Mouse (Mus musculus): ENCODE data around the gene Slc6a11. TPM values are rescaled to one million over a fixed set of nuclear protein-coding genes. Genes with fewer than 3 reads are reported as not detected.

Gene Slc6a11
- total and polyA plus RNA-seq, 3 experiments: not detected

DNA sequence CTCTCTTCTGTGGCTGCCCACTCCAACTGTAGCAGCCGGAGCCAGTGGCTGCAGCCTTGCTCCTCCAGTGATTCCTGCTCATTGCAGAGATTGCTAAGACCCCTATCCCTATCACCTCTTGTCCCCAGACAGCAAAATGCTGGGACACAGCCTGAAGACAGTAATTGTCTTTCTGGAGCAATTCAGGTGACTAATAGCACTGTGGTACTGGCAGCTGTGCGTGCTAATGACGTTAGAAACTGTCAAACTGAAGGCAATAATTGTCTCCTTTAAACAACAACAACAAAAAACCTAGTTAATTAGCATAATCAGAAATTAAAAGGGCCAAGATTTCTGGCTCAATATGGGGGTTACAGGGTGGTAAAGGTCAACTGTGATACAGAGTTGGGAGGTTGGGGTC is 133.0 kb downstream of the Slc6a11 start:
- H3K79me2 ChIP-seq (replicated peaks; ENCODE audit: control insufficient read depth, insufficient read depth, low read length): no peaks in the 10 kb centered on the region
- TF ChIP-seq CTCF (IDR thresholded peaks at IDR 0.05) (no peak), POLR2A (IDR thresholded peaks at IDR 0.05; ENCODE audit: insufficient read depth, low read depth, low read length) (no peak), EP300 (IDR thresholded peaks at IDR 0.05; ENCODE audit: insufficient read depth, low read depth, low read length) (no peak)
- 74% methylated on average over 3 of the region's 3 CpGs for WGBS
- H3K27me3 ChIP-seq (ENCODE audit: control insufficient read depth, insufficient read depth, low read length): no peaks in the 10 kb centered on the region
- no peak for DNase-seq
- no peaks in the 10 kb centered on the region for H3K36me3 ChIP-seq (ENCODE audit: control insufficient read depth, insufficient read depth, low read length)
- no peak overlapping the region for H3K27ac ChIP-seq
- no peaks in the 10 kb centered on the region for H3K4me1 ChIP-seq (ENCODE audit: control insufficient read depth, insufficient read depth, low read length)
- H3K9ac ChIP-seq (ENCODE audit: low read depth, low read length): no peak overlapping the region
- intact Hi-C loops (cut with DNase I): no loop called here
- no peak overlapping the region for H3K4me3 ChIP-seq

- H3K4me1 ChIP-seq (ENCODE audit: control insufficient read depth, insufficient read depth, low read length): no peaks in the 10 kb centered on the region
- TF ChIP-seq CTCF (IDR thresholded peaks at IDR 0.05): no peak
- no peak for TF ChIP-seq EP300 (IDR thresholded peaks at IDR 0.05; ENCODE audit: insufficient read depth, low read depth, low read length)
- TF ChIP-seq POLR2A (IDR thresholded peaks at IDR 0.05; ENCODE audit: insufficient read depth, low read depth, low read length): no peak
- H3K27me3 ChIP-seq (ENCODE audit: control insufficient read depth, insufficient read depth, low read length): no peaks in the 10 kb centered on the region
- WGBS: 26% methylated on average over 5 of the region's 5 CpGs
- no peak overlapping the region for H3K9ac ChIP-seq (ENCODE audit: low read depth, low read length)
- H3K27ac ChIP-seq: no peak overlapping the region
- no peak for DNase-seq
- no peak overlapping the region for H3K4me3 ChIP-seq
- no peaks in the 10 kb centered on the region for H3K36me3 ChIP-seq (ENCODE audit: control insufficient read depth, insufficient read depth, low read length)
- no peaks in the 10 kb centered on the region for H3K79me2 ChIP-seq (replicated peaks; ENCODE audit: control insufficient read depth, insufficient read depth, low read length)
- intact Hi-C loops (cut with DNase I): no loop called here
Observed at GRCm38 (mm10) chr6:114264426-114264825, 133.4 kb downstream of the Slc6a11 start.

DNA sequence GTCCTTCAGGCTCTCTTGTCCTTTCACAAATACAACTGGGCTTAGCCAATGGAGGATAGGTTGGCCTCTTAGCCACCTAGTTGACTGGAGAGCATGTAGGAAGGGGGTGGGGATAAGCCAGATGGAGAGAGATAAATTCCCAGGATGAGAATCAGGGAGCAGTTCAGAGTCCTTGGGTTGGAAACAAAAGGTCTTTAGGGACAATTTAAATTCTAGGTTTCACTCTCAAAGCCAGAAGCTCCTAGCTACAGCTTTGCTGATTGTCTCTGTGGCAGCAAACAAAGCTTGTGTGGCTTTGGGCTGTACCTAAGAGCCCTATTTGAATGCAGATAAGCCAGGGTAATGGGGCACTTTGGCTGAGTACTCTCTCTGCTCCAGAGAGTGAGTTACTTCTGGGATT is 135.2 kb downstream of the Slc6a11 start:
- H3K27me3 ChIP-seq (ENCODE audit: control insufficient read depth, insufficient read depth, low read length): no peaks in the 10 kb centered on the region
- no peak overlapping the region for H3K4me3 ChIP-seq
- intact Hi-C loops (cut with DNase I): no loop called here
- H3K9ac ChIP-seq (ENCODE audit: low read depth, low read length): no peak overlapping the region
- no peaks in the 10 kb centered on the region for H3K4me1 ChIP-seq (ENCODE audit: control insufficient read depth, insufficient read depth, low read length)
- no peaks in the 10 kb centered on the region for H3K79me2 ChIP-seq (replicated peaks; ENCODE audit: control insufficient read depth, insufficient read depth, low read length)
- H3K27ac ChIP-seq: no peak overlapping the region
- H3K36me3 ChIP-seq (ENCODE audit: control insufficient read depth, insufficient read depth, low read length): no peaks in the 10 kb centered on the region
- no peak for DNase-seq
- no peak for TF ChIP-seq POLR2A (IDR thresholded peaks at IDR 0.05; ENCODE audit: insufficient read depth, low read depth, low read length)
- TF ChIP-seq CTCF (IDR thresholded peaks at IDR 0.05): no peak
- no peak for TF ChIP-seq EP300 (IDR thresholded peaks at IDR 0.05; ENCODE audit: insufficient read depth, low read depth, low read length)

- Histone ChIP-seq H3K27ac (no peak overlapping the region), H3K4me3 (no peak overlapping the region), H3K9ac (ENCODE audit: low read depth, low read length) (no peak overlapping the region), H3K27me3 (ENCODE audit: control insufficient read depth, insufficient read depth, low read length) (no peaks in the 10 kb centered on the region), H3K79me2 (replicated peaks; ENCODE audit: control insufficient read depth, insufficient read depth, low read length) (no peaks in the 10 kb centered on the region), H3K4me1 (ENCODE audit: control insufficient read depth, insufficient read depth, low read length) (no peaks in the 10 kb centered on the region), H3K36me3 (ENCODE audit: control insufficient read depth, insufficient read depth, low read length) (no peaks in the 10 kb centered on the region)
- 37% methylated on average over 4 of the region's 4 CpGs for WGBS
- DNase-seq: no peak
- intact Hi-C loops (cut with DNase I): no loop called here
- TF ChIP-seq CTCF (IDR thresholded peaks at IDR 0.05): no peak
- no peak for TF ChIP-seq POLR2A (IDR thresholded peaks at IDR 0.05; ENCODE audit: insufficient read depth, low read depth, low read length)
- no peak for TF ChIP-seq EP300 (IDR thresholded peaks at IDR 0.05; ENCODE audit: insufficient read depth, low read depth, low read length)
Observed at GRCm38 (mm10) chr6:114267979-114268378, 136.9 kb downstream of the Slc6a11 start.

DNA sequence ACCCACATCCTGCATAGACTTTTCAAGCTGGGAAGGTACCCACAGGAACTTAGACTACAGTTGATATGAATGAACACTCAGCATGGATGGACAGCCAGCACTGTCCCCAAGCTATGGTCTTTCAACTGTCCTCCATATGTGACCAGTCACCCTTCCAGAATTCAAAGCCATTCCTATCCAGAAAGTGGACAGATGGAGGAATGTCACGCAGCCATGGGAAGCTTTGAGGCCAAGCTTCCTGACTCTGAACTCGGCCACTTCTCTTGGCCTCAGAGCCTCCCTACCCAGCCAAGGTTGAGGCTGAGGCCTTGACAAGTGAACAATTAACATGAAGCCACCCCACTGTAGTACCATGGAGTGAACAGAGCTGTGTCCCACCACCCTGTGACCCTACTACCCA is 138.5 kb downstream of the Slc6a11 start:
- intact Hi-C loops (cut with DNase I): no loop called here
- no peak overlapping the region for H3K4me3 ChIP-seq
- H3K4me1 ChIP-seq (ENCODE audit: control insufficient read depth, insufficient read depth, low read length): no peaks in the 10 kb centered on the region
- H3K27ac ChIP-seq: no peak overlapping the region
- no peaks in the 10 kb centered on the region for H3K79me2 ChIP-seq (replicated peaks; ENCODE audit: control insufficient read depth, insufficient read depth, low read length)
- TF ChIP-seq POLR2A (IDR thresholded peaks at IDR 0.05; ENCODE audit: insufficient read depth, low read depth, low read length) (no peak), CTCF (IDR thresholded peaks at IDR 0.05) (no peak), EP300 (IDR thresholded peaks at IDR 0.05; ENCODE audit: insufficient read depth, low read depth, low read length) (no peak)
- 60% methylated on average over 2 of the region's 2 CpGs for WGBS
- no peak overlapping the region for H3K9ac ChIP-seq (ENCODE audit: low read depth, low read length)
- no peaks in the 10 kb centered on the region for H3K36me3 ChIP-seq (ENCODE audit: control insufficient read depth, insufficient read depth, low read length)
- no peaks in the 10 kb centered on the region for H3K27me3 ChIP-seq (ENCODE audit: control insufficient read depth, insufficient read depth, low read length)
- DNase-seq: no peak

DNA sequence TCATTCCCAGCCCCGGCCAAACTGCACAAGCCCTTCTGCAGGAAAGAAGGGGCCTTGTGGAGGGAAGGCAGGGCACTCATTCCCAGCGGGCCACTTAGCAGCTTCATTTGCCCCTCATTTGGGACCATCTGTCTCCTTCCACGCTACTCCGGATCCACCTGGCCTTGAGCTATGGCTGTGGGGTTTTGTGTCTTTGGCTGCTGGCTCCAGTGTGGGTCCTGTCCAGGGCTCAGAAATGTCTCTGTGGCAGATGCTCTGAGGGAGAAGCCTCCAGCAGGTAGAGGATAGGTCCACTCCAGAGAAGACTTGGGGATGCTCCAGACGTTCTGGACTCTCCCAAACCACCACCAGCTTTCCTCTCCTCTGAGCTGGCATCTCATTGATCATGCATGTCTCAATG is 139.8 kb downstream of the Slc6a11 start:
- no peaks in the 10 kb centered on the region for H3K27me3 ChIP-seq (ENCODE audit: control insufficient read depth, insufficient read depth, low read length)
- H3K27ac ChIP-seq: no peak overlapping the region
- H3K4me1 ChIP-seq (ENCODE audit: control insufficient read depth, insufficient read depth, low read length): no peaks in the 10 kb centered on the region
- H3K9ac ChIP-seq (ENCODE audit: low read depth, low read length): no peak overlapping the region
- TF ChIP-seq CTCF (IDR thresholded peaks at IDR 0.05) (no peak), EP300 (IDR thresholded peaks at IDR 0.05; ENCODE audit: insufficient read depth, low read depth, low read length) (no peak), POLR2A (IDR thresholded peaks at IDR 0.05; ENCODE audit: insufficient read depth, low read depth, low read length) (no peak)
- H3K4me3 ChIP-seq: no peak overlapping the region
- 59% methylated on average over 5 of the region's 5 CpGs for WGBS
- intact Hi-C loops (cut with DNase I): no loop called here
- H3K36me3 ChIP-seq (ENCODE audit: control insufficient read depth, insufficient read depth, low read length): no peaks in the 10 kb centered on the region
- H3K79me2 ChIP-seq (replicated peaks; ENCODE audit: control insufficient read depth, insufficient read depth, low read length): no peaks in the 10 kb centered on the region
- no peak for DNase-seq
